In the genomic region with DNA sequence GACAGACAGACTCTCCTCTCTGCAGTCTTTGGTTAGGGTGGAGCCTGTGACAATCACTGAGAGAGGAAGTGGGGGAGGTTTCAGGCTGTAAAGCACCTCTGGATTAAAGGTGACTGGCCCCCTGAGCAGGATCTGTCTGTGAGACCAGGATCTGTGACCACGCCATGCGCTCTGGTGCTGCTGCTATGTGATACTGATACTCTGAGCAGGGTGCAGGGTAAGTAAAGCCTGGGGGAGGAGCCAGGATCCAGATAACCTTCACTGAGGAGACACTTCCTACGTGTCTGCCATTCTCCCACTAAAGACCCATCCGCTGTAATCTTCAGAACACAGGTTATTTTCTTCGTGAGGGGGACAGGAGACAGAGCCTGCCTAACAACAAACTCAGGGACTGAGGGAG, we compare ENCODE assay signal across 15 mouse cellular contexts. TPM values are rescaled to one million over a fixed set of nuclear protein-coding genes. Genes with fewer than 3 reads are reported as not detected.
A peak's percentile ranks its signal among the peaks of the same experiment; 100 is the strongest.
DNase-seq lines count a peak whose midpoint lies in the region; ATAC-seq lines count a peak whose summit lies in the region.
"Had no signal": no experiment of that assay in that cellular context is flagged by ENCODE, and none has a peak within 500 bp of the region (broad histone marks: within the 10 kb centered on the region; RNA-seq: fewer than 3 reads in every experiment).

No protein-coding gene starts in this region.

- no peak overlapping the region for H3K4me2 ChIP-seq in hindbrain, embryonic 14.5 days (replicated peaks)
- H3K4me2 ChIP-seq in hindbrain, embryonic 12.5 days (replicated peaks), result no peak overlapping the region
- H3K4me2 ChIP-seq in liver, embryonic 15.5 days, result no peak overlapping the region
- H3K4me2 ChIP-seq: forebrain, embryonic 15.5 days; hindbrain, embryonic 13.5 days; limb, embryonic 15.5 days had no signal

- H3K4me1 ChIP-seq in hindbrain, embryonic 14.5 days (replicated peaks; ENCODE audit: control insufficient read depth, insufficient read depth, low read length), result peaks cover 30% of the 10 kb centered on the region
- peaks cover 44% of the 10 kb centered on the region for H3K4me1 ChIP-seq in hindbrain, embryonic 12.5 days
- H3K4me1 ChIP-seq in liver, embryonic 15.5 days (replicated peaks), result peaks cover 27% of the 10 kb centered on the region

- DNase-seq in CD4-positive, CD25-positive, alpha-beta regulatory T cell, adult 2 months (ENCODE audit: low read depth, low spot score), result peak; percentile 11
- no peak for DNase-seq in hindbrain, embryonic 14.5 days (ENCODE audit: low spot score)
- peak; percentile 12 for DNase-seq in MEL-GATA-1-ER (ENCODE audit: extremely low read depth, low read depth)
- DNase-seq in right cerebral cortex, adult 2 months (ENCODE audit: low spot score in 2 of 2), result no peak
- DNase-seq in ovary, postnatal 10 days (ENCODE audit: low spot score), result no peak
- DNase-seq: cerebellum, postnatal 25 days; gastrocnemius, postnatal 14 days; kidney, postnatal 25 days; right cerebral cortex, postnatal 4 days had no signal

- no peaks in the 10 kb centered on the region for H3K9me3 ChIP-seq in hindbrain, embryonic 14.5 days (ENCODE audit: control insufficient read depth, low read length)
- H3K9me3 ChIP-seq in hindbrain, embryonic 12.5 days (replicated peaks), result no peaks in the 10 kb centered on the region
- no peaks in the 10 kb centered on the region for H3K9me3 ChIP-seq in liver, embryonic 15.5 days (replicated peaks)
- H3K9me3 ChIP-seq: forebrain, embryonic 15.5 days; hindbrain, embryonic 13.5 days; limb, embryonic 15.5 days had no signal

- no peaks in the 10 kb centered on the region for H3K36me3 ChIP-seq in hindbrain, embryonic 14.5 days (replicated peaks; ENCODE audit: control insufficient read depth, insufficient read depth)
- no peaks in the 10 kb centered on the region for H3K36me3 ChIP-seq in hindbrain, embryonic 12.5 days
- H3K36me3 ChIP-seq in liver, embryonic 15.5 days (replicated peaks), result peaks cover 3% of the 10 kb centered on the region; the same call in 1 of the 2 replicates
- H3K36me3 ChIP-seq: forebrain, embryonic 15.5 days; hindbrain, embryonic 13.5 days had no signal

- H3K4me3 ChIP-seq in hindbrain, embryonic 14.5 days (replicated peaks; ENCODE audit: low read length), result no peak overlapping the region
- no peak overlapping the region for H3K4me3 ChIP-seq in hindbrain, embryonic 12.5 days
- no peak overlapping the region for H3K4me3 ChIP-seq in liver, embryonic 15.5 days (replicated peaks)
- H3K4me3 ChIP-seq: forebrain, embryonic 15.5 days; hindbrain, embryonic 13.5 days; limb, embryonic 15.5 days had no signal

- H3K9ac ChIP-seq in hindbrain, embryonic 14.5 days, result 0 out of 2 replicates have a peak overlapping the region, but pooled peaks have one; percentile 22
- H3K9ac ChIP-seq in hindbrain, embryonic 12.5 days, result no peak overlapping the region
- H3K9ac ChIP-seq in liver, embryonic 15.5 days, result no peak overlapping the region
- H3K9ac ChIP-seq: forebrain, embryonic 15.5 days; limb, embryonic 15.5 days had no signal

- no peak for ATAC-seq in CD4-positive, CD25-positive, alpha-beta regulatory T cell, adult 4 months
- no peak for ATAC-seq in hindbrain, embryonic 14.5 days (ENCODE audit: low FRiP score)
- ATAC-seq in hindbrain, embryonic 12.5 days (ENCODE audit: low FRiP score), result no peak
- peak; percentile 59 for ATAC-seq in liver, embryonic 15.5 days (ENCODE audit: insufficient read depth)
- ATAC-seq: forebrain, embryonic 15.5 days had no signal

- no peak overlapping the region for H3K27ac ChIP-seq in hindbrain, embryonic 14.5 days
- H3K27ac ChIP-seq in hindbrain, embryonic 12.5 days, result no peak overlapping the region
- H3K27ac ChIP-seq in liver, embryonic 15.5 days (replicated peaks), result no peak overlapping the region
- H3K27ac ChIP-seq: forebrain, embryonic 15.5 days; limb, embryonic 15.5 days had no signal

- peaks cover under 1% of the 10 kb centered on the region; the same call in 1 of the 2 replicates for H3K27me3 ChIP-seq in hindbrain, embryonic 14.5 days (ENCODE audit: control insufficient read depth, insufficient read depth, low read length)
- peaks cover 11% of the 10 kb centered on the region for H3K27me3 ChIP-seq in hindbrain, embryonic 12.5 days
- H3K27me3 ChIP-seq in liver, embryonic 15.5 days, result peaks cover 13% of the 10 kb centered on the region; the same call in 1 of the 2 replicates

- WGBS in hindbrain, embryonic 14.5 days, result 79% methylated on average over 5 of the region's 5 CpGs
- 74% methylated on average over 5 of the region's 5 CpGs for WGBS in hindbrain, embryonic 12.5 days
- 16% methylated on average over 5 of the region's 5 CpGs for WGBS in liver, embryonic 15.5 days (ENCODE audit: insufficient replicate concordance)

RNA-seq across cellular contexts. Expression of a gene that starts 53.8 kb away (rescaled TPM):
- polyA plus RNA-seq in CD4-positive, CD25-positive, alpha-beta regulatory T cell, adult 4 months (2017; shearing (Covaris generic)), result 10 to 100 TPM; 16.2 to 23.5 TPM
- polyA plus RNA-seq in hindbrain, embryonic 14.5 days (2014; fragmentation: Nextera tagmentation; extraction: Ambion mirVana), result 46.7 and 47.0 TPM in 2 replicates
- polyA plus RNA-seq in hindbrain, embryonic 12.5 days (2016; fragmentation: Nextera tagmentation; extraction: Ambion mirVana), result 49.4 and 55.5 TPM in 2 replicates
- polyA plus RNA-seq in liver, embryonic 15.5 days (2015; fragmentation: Nextera tagmentation; extraction: Ambion mirVana), result 27.2 and 29.6 TPM in 2 replicates

RNA-seq across cellular contexts. Expression of a gene that starts 58.1 kb away (rescaled TPM):
- 10 to 100 TPM; 20.4 to 30.8 TPM for polyA plus RNA-seq in CD4-positive, CD25-positive, alpha-beta regulatory T cell, adult 4 months (2017; shearing (Covaris generic))
- 20.1 and 20.8 TPM in 2 replicates for polyA plus RNA-seq in hindbrain, embryonic 14.5 days (2014; fragmentation: Nextera tagmentation; extraction: Ambion mirVana)
- 30.2 and 30.6 TPM in 2 replicates for polyA plus RNA-seq in hindbrain, embryonic 12.5 days (2016; fragmentation: Nextera tagmentation; extraction: Ambion mirVana)
- 14.4 and 17.7 TPM in 2 replicates for polyA plus RNA-seq in liver, embryonic 15.5 days (2015; fragmentation: Nextera tagmentation; extraction: Ambion mirVana)

Comparison
In these comparisons a context has a peak if more than half of its experiments do, and no peak if none do; other contexts are left out.
1. DNase-seq: peak in CD4-positive, CD25-positive, alpha-beta regulatory T cell, adult 2 months (single experiment) and MEL-GATA-1-ER (single experiment); none in hindbrain, embryonic 14.5 days (single experiment), right cerebral cortex, adult 2 months (0 of 2) and ovary, postnatal 10 days (single experiment).